Mouse (Mus musculus) heart, adult 2 months (tissue): Measurements from ENCODE around the gene LTO1. TPM values are rescaled to one million over a fixed set of nuclear protein-coding genes. Genes with fewer than 3 reads are reported as not detected.

ENCODE experiments used
- DNase-seq, 2 experiments: peaks; one replicate each; pipeline ENCODE4 v3.0.0; 2021
- H3K27ac ChIP-seq: fragments of 200-600 bp; 2 replicates; pipeline ENCODE4 v1.8.1; 2022
- H3K27me3 ChIP-seq: fragments of 200-500 bp; 2 replicates; pipeline ENCODE4 v1.6.1; 2012; ENCODE audit warnings: mild to moderate bottlenecking, low read length, inconsistent platforms, mixed read lengths; ENCODE audit not compliant: control insufficient read depth, insufficient read depth
- H3K36me3 ChIP-seq: fragments of 200-500 bp; 2 replicates; pipeline ENCODE4 v1.6.1; 2012; ENCODE audit warnings: low read length, inconsistent platforms; ENCODE audit not compliant: control insufficient read depth, insufficient read depth
- H3K4me1 ChIP-seq: fragments of 200-500 bp; 2 replicates; pipeline ENCODE4 v1.6.1; 2011; ENCODE audit warnings: low read length; ENCODE audit not compliant: control insufficient read depth, insufficient read depth
- H3K4me3 ChIP-seq: fragments of 200-600 bp; 2 replicates; pipeline ENCODE4 v1.8.1; 2022
- H3K79me2 ChIP-seq: fragments of 200-500 bp; replicated peaks from 2 replicates; pipeline ENCODE4 v1.6.1; 2012; ENCODE audit warnings: mild to moderate bottlenecking, inconsistent platforms, low read length, moderate library complexity, mixed read lengths; ENCODE audit not compliant: control insufficient read depth, insufficient read depth
- H3K9ac ChIP-seq: fragments of 200-500 bp; 2 replicates; pipeline ENCODE4 v1.6.1; 2012; ENCODE audit warnings: low read depth, mild to moderate bottlenecking, control low read depth, inconsistent platforms, low read length, mixed read lengths
- CTCF ChIP-seq: fragments of 200-600 bp; IDR thresholded peaks from 2 replicates; pipeline ENCODE4 v1.8.1; 2022; ENCODE audit warnings: antibody characterized with exemption, mild to moderate bottlenecking, moderate library complexity
- EP300 ChIP-seq: fragments of 200-500 bp; IDR thresholded peaks from 2 replicates; pipeline ENCODE4 v1.6.1; 2011; ENCODE audit warnings: low read depth, low read length, control low read depth; ENCODE audit not compliant: insufficient read depth
- POLR2A ChIP-seq: fragments of 200-500 bp; IDR thresholded peaks from 2 replicates; pipeline ENCODE4 v1.6.1; 2011; ENCODE audit warnings: mild to moderate bottlenecking, low read depth, low read length, control low read depth; ENCODE audit not compliant: insufficient read depth
- WGBS: fragments of 180-500 bp; shearing (Covaris S2); methylation state at CpG from one replicate; pipeline ENCODE4 v1.1.7; 2018; 5-methylcytosine and 5-hydroxymethylcytosine counted together
- intact Hi-C: fragments of 180-260 bp; cut with DNase I; formaldehyde crosslinking; loops from one replicate; pipeline ENCODE4 v1.15.1; 2025
- polyA plus RNA-seq: library from polyadenylated mRNA; depleted of rRNA; stranded (reverse); fragments of >200 nt; gene quantifications from 2 replicates; pipeline ENCODE4 v1.2.3, GENCODE M21; 2012
- total RNA-seq, 2 experiments: library from RNA; stranded (reverse); gene quantifications; 2 replicates each; pipeline ENCODE4 v1.2.3; 2021

Gene LTO1
- total and polyA plus RNA-seq, 3 experiments, result 12.1 to 13.1 (median 12.5) TPM

- Histone ChIP-seq H3K27ac (peak within 1 kb of the TSS; percentile 76), H3K79me2 (no peaks in the 10 kb centered on the region), H3K9ac (peak within 1 kb of the TSS; percentile 85), H3K4me3 (peak within 1 kb of the TSS; percentile 76), H3K4me1 (peaks cover 5% of the 10 kb centered on the region), H3K27me3 (no peaks in the 10 kb centered on the region), H3K36me3 (no peaks in the 10 kb centered on the region)
- peak; percentile 79 to 81 for DNase-seq
- intact Hi-C loops, result loop anchor here (1.0 to 5.0 kb wide), 5 partner anchors 159 to 283 kb away; no protein-coding TSS in a partner anchor
- TF ChIP-seq EP300 (no peak), POLR2A (peak; percentile 85), CTCF (peak; percentile 34)
- under 1% methylated on average over 40 of the region's 45 CpGs for WGBS
Observed at GRCm38 (mm10) chr7:144939344-144940002, 24.6 kb downstream of the LTO1 start, which contains the start of gene Ccnd1. Gene Ccnd1, minus strand, starts transcription at chr7:144939925.

GRCm38 (mm10) chr7:144940003-144940571 lies 25.2 kb downstream of the LTO1 start:
- WGBS, result 2% methylated on average over 22 of the region's 22 CpGs
- peak overlapping the region; percentile 76 for H3K4me3 ChIP-seq
- peak overlapping the region; percentile 56 for H3K27ac ChIP-seq
- H3K9ac ChIP-seq, result peak overlapping the region; percentile 68
- intact Hi-C loops, result no loop called here
- TF ChIP-seq EP300 (no peak), POLR2A (0 out of 2 replicates have a peak, but pooled peaks have one; percentile 44)
- no peaks in the 10 kb centered on the region for H3K36me3 ChIP-seq
- H3K27me3 ChIP-seq, result no peaks in the 10 kb centered on the region
- DNase-seq, result peak; percentile 46 to 66
- H3K4me1 ChIP-seq, result peaks cover 5% of the 10 kb centered on the region
- no peaks in the 10 kb centered on the region for H3K79me2 ChIP-seq

GRCm38 (mm10) chr7:144940585-144940984 lies 25.7 kb downstream of the LTO1 start:
- TF ChIP-seq EP300, result no peak
- TF ChIP-seq CTCF, result no peak
- TF ChIP-seq POLR2A, result no peak
- H3K36me3 ChIP-seq, result no peaks in the 10 kb centered on the region
- H3K27me3 ChIP-seq, result no peaks in the 10 kb centered on the region
- WGBS, result 7% methylated on average over 11 of the region's 11 CpGs
- H3K27ac ChIP-seq, result no peak overlapping the region; the same call in 1 of the 2 replicates
- no peak overlapping the region for H3K9ac ChIP-seq
- no peaks in the 10 kb centered on the region for H3K79me2 ChIP-seq
- peak overlapping the region; percentile 76 for H3K4me3 ChIP-seq
- H3K4me1 ChIP-seq, result peaks cover 5% of the 10 kb centered on the region
- intact Hi-C loops, result no loop called here
- DNase-seq, result no peak

- peak; percentile 88 to 91 for DNase-seq
- intact Hi-C loops, result no loop called here
- H3K4me3 ChIP-seq, result peak overlapping the region; percentile 76
- peak overlapping the region; percentile 84 for H3K9ac ChIP-seq
- peaks cover 5% of the 10 kb centered on the region for H3K4me1 ChIP-seq
- H3K27ac ChIP-seq, result peak overlapping the region; percentile 85
- under 1% methylated on average over 39 of the region's 39 CpGs for WGBS
- TF ChIP-seq EP300 (peak; percentile 74; the same call in 1 of the 2 replicates), CTCF (no peak), POLR2A (peak; percentile 61)
- no peaks in the 10 kb centered on the region for H3K36me3 ChIP-seq
- H3K27me3 ChIP-seq, result no peaks in the 10 kb centered on the region
- H3K79me2 ChIP-seq, result no peaks in the 10 kb centered on the region
Observed at GRCm38 (mm10) chr7:144941242-144941831, 26.4 kb downstream of the LTO1 start.

GRCm38 (mm10) chr7:144942071-144942743 lies 27.3 kb downstream of the LTO1 start:
- no peaks in the 10 kb centered on the region for H3K79me2 ChIP-seq
- H3K4me1 ChIP-seq, result peaks cover 5% of the 10 kb centered on the region
- peak; percentile 33 to 57 for DNase-seq
- intact Hi-C loops, result loop anchor here (2.0 kb wide), 1 partner anchor 55 kb away; no protein-coding TSS in a partner anchor
- peak overlapping the region; percentile 85 for H3K27ac ChIP-seq
- under 1% methylated on average over 35 of the region's 35 CpGs for WGBS
- TF ChIP-seq CTCF (no peak), POLR2A (no peak), EP300 (no peak)
- peak overlapping the region; percentile 44 for H3K9ac ChIP-seq
- H3K36me3 ChIP-seq, result no peaks in the 10 kb centered on the region
- H3K27me3 ChIP-seq, result no peaks in the 10 kb centered on the region
- peak overlapping the region; percentile 76 for H3K4me3 ChIP-seq
